Mouse (Mus musculus): ENCODE results near the gene Atp8a2.

DNA sequence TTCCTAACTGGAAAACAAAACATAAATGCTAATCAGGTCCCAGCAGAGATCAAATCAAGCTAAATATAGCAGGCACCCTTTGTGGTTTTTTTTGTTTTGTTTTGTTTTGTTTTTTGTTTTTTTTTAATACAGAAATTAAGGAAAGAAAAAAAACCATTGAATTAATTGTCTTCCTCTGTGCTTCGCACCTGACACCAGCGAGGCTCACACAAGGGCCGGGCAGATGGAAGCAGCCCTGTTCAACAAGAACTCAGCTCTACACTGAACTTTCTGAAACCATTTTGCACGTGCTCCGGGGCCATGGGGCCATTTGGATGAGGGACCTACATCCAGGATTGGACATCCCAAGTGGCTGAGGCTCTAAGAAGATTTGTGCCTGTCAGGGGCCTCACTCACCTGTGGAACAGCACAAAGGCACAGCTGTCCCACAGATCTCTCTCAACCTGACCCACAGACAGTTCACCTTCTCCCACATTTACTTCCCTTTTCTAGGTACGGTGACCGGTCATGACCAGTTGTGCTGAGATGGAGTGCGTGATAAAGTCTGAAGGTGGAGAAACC is 459.2 kb downstream of the Atp8a2 start:
- TF ChIP-seq POLR2A (IDR thresholded peaks at IDR 0.05; ENCODE audit: borderline replicate concordance, extremely low read depth, insufficient read depth, insufficient read length, poor library complexity, severe bottlenecking): no peak
- TF ChIP-seq CTCF (IDR thresholded peaks at IDR 0.05; ENCODE audit: borderline replicate concordance, extremely low read depth, insufficient read depth, insufficient read length): no peak
